Mouse (Mus musculus) MEL (cell line): Measurements from ENCODE around the gene Adamts15. TPM values are rescaled to one million over a fixed set of nuclear protein-coding genes. Genes with fewer than 3 reads are reported as not detected.

Source experiments
- DNase-seq: peaks from one replicate; pipeline ENCODE4 v3.0.0; 2011; ENCODE audit warnings: low read depth, low spot score
- H3K27ac ChIP-seq: 2 replicates; pipeline ENCODE4 v1.5.1; 2012; ENCODE audit warnings: low read depth, mild to moderate bottlenecking, control low read depth, low read length, moderate library complexity; ENCODE audit not compliant: control insufficient read depth
- H3K27me3 ChIP-seq, 2 experiments: fragments of 150-350 bp in 1 of 2; sonication (generic) in 1 of 2; 2 replicates each; pipeline ENCODE4 v1.6.1; 2012; ENCODE audit warnings: low read length in 2 of 2, mild to moderate bottlenecking in 2 of 2, improper control_type of control experiment in 1 of 2, moderate library complexity in 1 of 2; ENCODE audit not compliant: insufficient read depth in 2 of 2, control insufficient read depth in 1 of 2
- H3K36me3 ChIP-seq, 2 experiments: 2 replicates each; pipeline ENCODE4 v1.6.1; 2012 to 2014; ENCODE audit warnings: low read length in 2 of 2, improper control_type of control experiment in 1 of 2, inconsistent platforms in 1 of 2, mild to moderate bottlenecking in 1 of 2; ENCODE audit not compliant: insufficient read depth in 2 of 2, control insufficient read depth in 1 of 2
- H3K4me1 ChIP-seq, 2 experiments: fragments of 150-350 bp in 1 of 2; sonication (generic) in 1 of 2; 2 replicates each; pipeline ENCODE4 v1.6.1; 2012; ENCODE audit warnings: low read length in 2 of 2, improper control_type of control experiment in 1 of 2, mild to moderate bottlenecking in 1 of 2; ENCODE audit not compliant: insufficient read depth in 2 of 2, control insufficient read depth in 1 of 2
- H3K4me3 ChIP-seq, 2 experiments: fragments of 150-350 bp in 1 of 2; sonication (generic) in 1 of 2; 2 replicates each; pipeline ENCODE4 v1.5.1; 2012; ENCODE audit warnings: low read depth in 2 of 2, low read length in 2 of 2, mild to moderate bottlenecking in 2 of 2, moderate library complexity in 2 of 2, control low read depth in 1 of 2, improper control_type of control experiment in 1 of 2; ENCODE audit not compliant: control insufficient read depth in 1 of 2, insufficient read depth in 1 of 2
- H3K79me2 ChIP-seq: 2 replicates; pipeline ENCODE4 v1.6.1; 2012; ENCODE audit warnings: mild to moderate bottlenecking, low read length, moderate library complexity; ENCODE audit not compliant: control insufficient read depth, poor library complexity, insufficient read depth
- H3K9ac ChIP-seq: 2 replicates; pipeline ENCODE4 v1.6.1; 2012; ENCODE audit warnings: low read depth, mild to moderate bottlenecking, control low read depth, low read length, moderate library complexity; ENCODE audit not compliant: control insufficient read depth, poor library complexity, severe bottlenecking
- H3K9me3 ChIP-seq: fragments of 150-350 bp; sonication (generic); replicated peaks from 2 replicates; pipeline ENCODE4 v1.6.1; 2012; ENCODE audit warnings: mild to moderate bottlenecking, low read length, improper control_type of control experiment, moderate library complexity; ENCODE audit not compliant: insufficient read depth
- ETS1 ChIP-seq: IDR thresholded peaks from 2 replicates; pipeline ENCODE4 v1.6.1; 2012; ENCODE audit warnings: low read depth, mild to moderate bottlenecking, inconsistent platforms, low read length, improper control_type of control experiment, moderate library complexity
- GATA1 ChIP-seq: IDR thresholded peaks from 2 replicates; pipeline ENCODE4 v1.6.1; 2011; ENCODE audit warnings: low read depth, low read length, improper control_type of control experiment
- MAFK ChIP-seq: IDR thresholded peaks from 2 replicates; pipeline ENCODE4 v1.6.1; 2011; ENCODE audit warnings: low read depth, mild to moderate bottlenecking, low read length, improper control_type of control experiment, borderline replicate concordance
- MYB ChIP-seq: IDR thresholded peaks from 2 replicates; pipeline ENCODE4 v1.6.1; 2011; ENCODE audit warnings: mild to moderate bottlenecking, low read depth, low read length, improper control_type of control experiment
- MYC ChIP-seq: IDR thresholded peaks from 2 replicates; pipeline ENCODE4 v1.6.1; 2011; ENCODE audit warnings: low read depth, mild to moderate bottlenecking, low read length, improper control_type of control experiment, moderate library complexity
- POLR2AphosphoS5 ChIP-seq: IDR thresholded peaks from 2 replicates; pipeline ENCODE4 v1.6.1; 2012; ENCODE audit warnings: low read depth, borderline replicate concordance, mild to moderate bottlenecking, inconsistent platforms, low read length, moderate library complexity, mixed read lengths
- RCOR1 ChIP-seq: IDR thresholded peaks from 2 replicates; pipeline ENCODE4 v1.6.1; 2012; ENCODE audit warnings: low read depth, mild to moderate bottlenecking, inconsistent platforms, low read length, improper control_type of control experiment
- SMC3 ChIP-seq: IDR thresholded peaks from 2 replicates; pipeline ENCODE4 v1.6.1; 2011; ENCODE audit warnings: low read depth, low read length, improper control_type of control experiment
- ZC3H11A ChIP-seq: IDR thresholded peaks from 2 replicates; pipeline ENCODE4 v1.6.1; 2012; ENCODE audit warnings: low read depth, mild to moderate bottlenecking, inconsistent platforms, low read length, improper control_type of control experiment
- polyA plus RNA-seq, 2 experiments: library from polyadenylated mRNA; stranded (reverse) in 1 of 2; unstranded in 1 of 2; fragments of >175 nt in 1 of 2; fragments of >200 nt in 1 of 2; gene quantifications; 2 replicates each; pipeline versions ENCODE4 v1.2.1 to v1.2.4; 2012; ENCODE audit warnings: low replicate concordance in 2 of 2, low read depth in 1 of 2; ENCODE audit not compliant: insufficient read length in 2 of 2, insufficient read depth in 1 of 2, missing spikeins in 1 of 2
- total RNA-seq: library from RNA; depleted of rRNA; stranded (reverse); fragments of 300-350 nt; gene quantifications from 2 replicates; pipeline ENCODE4 v1.2.3, GENCODE M21; 2012; rRNA removed

Adamts15 gene
- total and polyA plus RNA-seq, 3 experiments: 0.07 TPM; not detected in 2

DNA sequence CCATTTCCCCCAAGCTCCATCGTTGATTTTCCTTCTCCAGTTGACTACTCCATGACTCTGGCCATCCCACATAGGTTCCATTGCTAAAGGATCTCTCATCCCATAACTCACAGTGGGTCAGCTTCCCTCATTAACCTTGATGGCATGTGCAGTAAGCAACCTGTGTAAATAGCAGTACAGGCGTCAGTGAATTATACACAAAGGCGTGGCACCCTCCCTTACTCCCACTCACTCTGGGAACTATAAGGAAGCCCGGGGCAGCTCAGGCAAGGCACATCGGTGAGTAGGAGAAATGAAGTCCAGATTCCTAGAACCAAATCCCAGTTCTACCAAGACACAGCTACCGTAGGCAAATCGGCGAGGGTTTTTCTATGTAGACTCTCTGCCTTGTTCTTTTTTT lies 72.8 kb downstream of the Adamts15 start:
- no peak overlapping the region for H3K9ac ChIP-seq
- H3K27ac ChIP-seq: no peak overlapping the region
- H3K4me1 ChIP-seq: no peaks in the 10 kb centered on the region
- no peak overlapping the region for H3K4me3 ChIP-seq
- no peak for DNase-seq
- no peaks in the 10 kb centered on the region for H3K36me3 ChIP-seq
- no peaks in the 10 kb centered on the region for H3K27me3 ChIP-seq
- H3K9me3 ChIP-seq: no peaks in the 10 kb centered on the region
- H3K79me2 ChIP-seq: no peaks in the 10 kb centered on the region
- TF ChIP-seq MYC (no peak), RCOR1 (no peak), GATA1 (no peak), POLR2AphosphoS5 (no peak), MYB (no peak), MAFK (no peak), ETS1 (no peak), ZC3H11A (no peak), SMC3 (no peak)
- TF ChIP-seq, all 39 proteins: peak for 0

Other genes with a start within 250 kb of the Adamts15 start
- gene Adamts8, start 20.1 kb upstream of the Adamts15 start, total RNA-seq: not detected in 2 replicates
- gene Adamts8, start 20.1 kb upstream of the Adamts15 start, polyA plus RNA-seq: not detected
- 9.8 and 10.9 TPM in 2 replicates for gene Zbtb44, start 108.2 kb upstream of the Adamts15 start, total RNA-seq
- 10 to 100 TPM in 1 of 2 experiments, not detected in 1; 15.1 TPM for gene Zbtb44, start 108.2 kb upstream of the Adamts15 start, polyA plus RNA-seq
- gene St14, start 209.4 kb upstream of the Adamts15 start, total RNA-seq: 0.08 and 0.10 TPM in 2 replicates
- under 1 TPM in 1 of 2 experiments, not detected in 1; 0.19 TPM for gene St14, start 209.4 kb upstream of the Adamts15 start, polyA plus RNA-seq